Comparison of ENCODE assay signal across 8 mouse cellular contexts in the genomic region with DNA sequence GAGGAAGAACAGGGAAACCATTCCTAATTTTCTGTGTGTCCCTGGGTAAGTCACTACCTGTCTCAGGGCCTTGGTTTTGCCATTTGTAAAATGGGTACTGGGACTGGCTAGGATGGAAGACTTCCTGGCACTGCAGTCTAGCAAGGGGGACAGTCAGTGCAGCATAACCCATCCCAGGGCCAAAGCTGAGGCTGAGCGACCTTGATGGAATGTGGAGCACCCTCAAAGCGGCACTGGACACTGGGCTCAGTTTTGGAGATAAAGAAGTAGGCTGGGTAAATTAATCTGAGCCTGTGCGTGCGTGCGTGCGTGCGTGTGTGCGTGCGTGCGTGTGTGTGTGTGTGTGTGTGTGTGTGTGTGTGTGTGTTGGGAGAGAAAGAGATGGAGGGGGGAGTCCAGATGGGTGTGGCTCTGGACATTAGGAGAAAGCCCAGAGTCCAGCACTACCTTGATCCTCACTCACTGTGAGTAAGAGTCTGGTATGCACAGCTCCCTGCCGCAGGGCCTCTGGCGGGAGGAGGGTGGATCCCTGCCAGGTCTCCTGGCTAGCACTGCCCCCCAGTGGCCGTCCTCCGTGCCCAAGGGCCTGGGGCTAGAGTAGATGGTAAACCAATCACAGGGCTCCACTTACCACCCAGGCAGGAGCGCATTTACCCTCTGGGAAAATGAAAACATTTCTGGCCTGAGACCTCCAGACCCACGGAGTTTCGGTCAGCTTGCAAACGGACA.
DNase-seq lines count a peak whose midpoint lies in the region; ATAC-seq and TF ChIP-seq lines count a peak whose summit lies in the region.

No protein-coding gene starts in this region.

- H3K9ac ChIP-seq in ES-Bruce4 (ENCODE audit: low read depth, poor library complexity, severe bottlenecking), result no peak overlapping the region
- no peak overlapping the region for H3K9ac ChIP-seq in hindbrain, embryonic 12.5 days

- no peaks in the 10 kb centered on the region for H3K36me3 ChIP-seq in ES-Bruce4 (ENCODE audit: control insufficient read depth, insufficient read depth, low read length, poor library complexity, severe bottlenecking)
- no peaks in the 10 kb centered on the region for H3K36me3 ChIP-seq in hindbrain, embryonic 12.5 days

- TF ChIP-seq CTCF in ES-Bruce4 (IDR thresholded peaks at IDR 0.05; ENCODE audit: low read depth, low read length), result peak; percentile 80
- TF ChIP-seq CTCF in left cerebral cortex, adult 2 months (IDR thresholded peaks at IDR 0.05), result peak; percentile 59

- peak; percentile 57 for DNase-seq in brain, adult 2 months (ENCODE audit: low read depth, low spot score)
- peak; percentile 35 to 47 for DNase-seq in frontal cortex, postnatal 25 days (ENCODE audit: low spot score in 2 of 2)
- DNase-seq in left cerebral cortex, adult 2 months (ENCODE audit: extremely low spot score in 1 of 2, low spot score in 2 of 2), result peak; percentile 60 to 67
- peak; percentile 55 for DNase-seq in right cerebral cortex, postnatal 25 days

- H3K4me2 ChIP-seq in hindbrain, embryonic 12.5 days (replicated peaks), result no peak overlapping the region

- H3K4me1 ChIP-seq in ES-Bruce4 (ENCODE audit: control insufficient read depth, insufficient read depth, low read length), result no peaks in the 10 kb centered on the region
- peaks cover 5% of the 10 kb centered on the region for H3K4me1 ChIP-seq in hindbrain, embryonic 12.5 days

- TF ChIP-seq POLR2A in ES-Bruce4 (IDR thresholded peaks at IDR 0.05; ENCODE audit: insufficient read depth, low read length), result no peak

- H3K27me3 ChIP-seq in ES-Bruce4 (ENCODE audit: control insufficient read depth, insufficient read depth, low read length, poor library complexity, severe bottlenecking), result no peaks in the 10 kb centered on the region
- peaks cover 10% of the 10 kb centered on the region; the same call in 1 of the 2 replicates for H3K27me3 ChIP-seq in hindbrain, embryonic 12.5 days

- intact Hi-C loops in left cerebral cortex, adult 2 months (cut with DNase I), result loop anchor here (10.0 kb wide), 2 partner anchors 524 to 1054 kb away; no protein-coding TSS in a partner anchor

- 41% methylated on average over 18 of the region's 18 CpGs for WGBS in hindbrain, embryonic 12.5 days

- no peak overlapping the region for H3K27ac ChIP-seq in ES-Bruce4 (ENCODE audit: insufficient read depth, low read length)
- H3K27ac ChIP-seq in hindbrain, embryonic 12.5 days, result no peak overlapping the region
- no peak overlapping the region for H3K27ac ChIP-seq in left cerebral cortex, adult 2 months

- peak; percentile 91 for ATAC-seq in hindbrain, embryonic 12.5 days (ENCODE audit: low FRiP score)
- peak; percentile 81 for ATAC-seq in megakaryocyte progenitor cell, adult 5-6 weeks (replicated peaks; ENCODE audit: poor library complexity)
- ATAC-seq in megakaryocyte, adult 5-6 weeks (ENCODE audit: poor library complexity, severe bottlenecking), result no peak

- 0 out of 2 replicates have a peak, but pooled peaks have one; percentile 50 for TF ChIP-seq EP300 in ES-Bruce4 (IDR thresholded peaks at IDR 0.05; ENCODE audit: insufficient read depth, low read depth, low read length)

- no peaks in the 10 kb centered on the region for H3K9me3 ChIP-seq in ES-Bruce4 (replicated peaks; ENCODE audit: control insufficient read depth, insufficient read depth, low read length, poor library complexity, severe bottlenecking)
- no peaks in the 10 kb centered on the region for H3K9me3 ChIP-seq in hindbrain, embryonic 12.5 days (replicated peaks)

- no peak overlapping the region for H3K4me3 ChIP-seq in ES-Bruce4 (ENCODE audit: low read depth, low read length)
- no peak overlapping the region for H3K4me3 ChIP-seq in hindbrain, embryonic 12.5 days
- no peak overlapping the region for H3K4me3 ChIP-seq in left cerebral cortex, adult 2 months
